Mouse (Mus musculus): Measurements from ENCODE around the gene Syt5. TPM values are rescaled to one million over a fixed set of nuclear protein-coding genes. Genes with fewer than 3 reads are reported as not detected.
"Not testable (repeated sequence)": the region's sequence is repeated elsewhere in the genome, so short reads cannot be mapped to it uniquely, and the experiment has no call there.

The Syt5 gene
- polyA plus RNA-seq, 1 experiment from 2014 or later, result 6.8 TPM

- H3K27ac ChIP-seq (ENCODE audit: low read length); H3K9me3 ChIP-seq (ENCODE audit: control insufficient read depth, low read length); H3K36me3 ChIP-seq (ENCODE audit: control insufficient read depth, insufficient read depth, low read length); H3K4me2 ChIP-seq (ENCODE audit: low read depth, low read length); H3K9ac ChIP-seq (ENCODE audit: low read depth, low read length); H3K27me3 ChIP-seq (replicated peaks; ENCODE audit: control insufficient read depth, insufficient read depth, low read length); H3K4me1 ChIP-seq (ENCODE audit: control insufficient read depth, insufficient read depth, low read length); H3K4me3 ChIP-seq (ENCODE audit: low read length): not testable (repeated sequence)
- ATAC-seq, result peak; percentile 22; the same call in 1 of the 2 replicates
- WGBS, result 67% methylated on average over 15 of the region's 15 CpGs
Observed at GRCm38 (mm10) chr7:4524212-4524922, 23.0 kb downstream of the Syt5 start, which contains the start of gene Tnni3. Gene Tnni3 (minus strand): TSS chr7:4524229.

DNA sequence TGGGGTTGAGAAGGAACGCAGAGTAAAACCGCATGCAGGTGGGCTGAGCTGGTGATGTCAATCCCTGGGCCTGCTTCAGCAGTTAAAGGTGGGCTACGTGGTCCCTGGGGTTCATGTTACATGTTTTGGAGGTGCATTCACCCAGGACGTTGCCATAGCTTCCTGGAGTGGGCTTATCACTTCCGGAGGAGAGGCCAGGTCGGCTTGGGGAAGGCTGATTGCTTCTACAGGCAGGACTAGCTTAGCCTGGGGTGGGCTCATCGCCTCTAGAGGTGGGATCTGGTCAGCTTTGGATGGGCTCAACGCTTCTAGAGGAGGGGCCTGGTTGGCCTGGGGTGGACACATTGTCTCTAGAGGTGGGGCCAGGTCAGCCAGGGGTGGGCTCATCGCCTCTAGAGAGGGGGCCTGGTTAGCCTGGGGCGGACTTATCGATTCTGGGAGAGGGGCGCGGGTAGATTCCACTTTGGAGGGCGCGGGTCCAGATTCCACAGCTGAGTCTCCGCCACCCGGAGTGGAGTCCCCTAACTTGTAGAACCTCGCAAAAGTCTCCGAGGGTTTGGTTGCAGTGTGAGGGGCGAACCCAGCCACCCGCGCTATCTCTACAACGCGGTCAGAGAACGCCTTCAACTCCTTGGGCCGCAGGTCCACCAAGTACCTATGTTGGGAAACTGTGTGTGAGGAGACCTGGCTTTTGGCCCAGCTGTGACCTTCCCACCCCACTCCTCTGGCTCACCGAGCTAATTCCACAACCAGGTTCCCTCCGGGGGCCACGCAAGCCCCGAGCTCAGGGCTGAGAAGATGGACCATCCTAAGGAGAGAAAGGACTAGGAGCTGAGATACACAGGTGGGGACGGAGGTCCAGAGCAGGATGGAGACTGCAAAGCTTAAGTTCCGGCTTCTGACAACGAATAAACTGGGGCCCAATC lies 23.9 kb downstream of the Syt5 start:
- Histone ChIP-seq H3K27me3 (replicated peaks; ENCODE audit: control insufficient read depth, insufficient read depth, low read length) (peaks cover 3% of the 10 kb centered on the region; the same call in 1 of the 2 replicates), H3K9ac (ENCODE audit: low read depth, low read length) (no peak overlapping the region), H3K4me1 (ENCODE audit: control insufficient read depth, insufficient read depth, low read length) (peaks cover 6% of the 10 kb centered on the region; the same call in 1 of the 2 replicates), H3K4me2 (ENCODE audit: low read depth, low read length) (no peak overlapping the region), H3K36me3 (ENCODE audit: control insufficient read depth, insufficient read depth, low read length) (no peaks in the 10 kb centered on the region), H3K9me3 (ENCODE audit: control insufficient read depth, low read length) (no peaks in the 10 kb centered on the region), H3K27ac (ENCODE audit: low read length) (no peak overlapping the region), H3K4me3 (ENCODE audit: low read length) (no peak overlapping the region)
- 89% methylated on average over 33 of the region's 33 CpGs for WGBS
- no peak for ATAC-seq

- H3K4me2 ChIP-seq (ENCODE audit: low read depth, low read length), result no peak overlapping the region
- H3K4me1 ChIP-seq (ENCODE audit: control insufficient read depth, insufficient read depth, low read length), result peaks cover 6% of the 10 kb centered on the region; the same call in 1 of the 2 replicates
- no peaks in the 10 kb centered on the region for H3K36me3 ChIP-seq (ENCODE audit: control insufficient read depth, insufficient read depth, low read length)
- H3K27ac ChIP-seq (ENCODE audit: low read length), result no peak overlapping the region
- peaks cover 3% of the 10 kb centered on the region; the same call in 1 of the 2 replicates for H3K27me3 ChIP-seq (replicated peaks; ENCODE audit: control insufficient read depth, insufficient read depth, low read length)
- no peak for ATAC-seq
- no peak overlapping the region for H3K4me3 ChIP-seq (ENCODE audit: low read length)
- no peak overlapping the region for H3K9ac ChIP-seq (ENCODE audit: low read depth, low read length)
- WGBS, result 75% methylated on average over 6 of the region's 6 CpGs
- no peaks in the 10 kb centered on the region for H3K9me3 ChIP-seq (ENCODE audit: control insufficient read depth, low read length)
Observed at GRCm38 (mm10) chr7:4522292-4522691, 25.0 kb downstream of the Syt5 start.

DNA sequence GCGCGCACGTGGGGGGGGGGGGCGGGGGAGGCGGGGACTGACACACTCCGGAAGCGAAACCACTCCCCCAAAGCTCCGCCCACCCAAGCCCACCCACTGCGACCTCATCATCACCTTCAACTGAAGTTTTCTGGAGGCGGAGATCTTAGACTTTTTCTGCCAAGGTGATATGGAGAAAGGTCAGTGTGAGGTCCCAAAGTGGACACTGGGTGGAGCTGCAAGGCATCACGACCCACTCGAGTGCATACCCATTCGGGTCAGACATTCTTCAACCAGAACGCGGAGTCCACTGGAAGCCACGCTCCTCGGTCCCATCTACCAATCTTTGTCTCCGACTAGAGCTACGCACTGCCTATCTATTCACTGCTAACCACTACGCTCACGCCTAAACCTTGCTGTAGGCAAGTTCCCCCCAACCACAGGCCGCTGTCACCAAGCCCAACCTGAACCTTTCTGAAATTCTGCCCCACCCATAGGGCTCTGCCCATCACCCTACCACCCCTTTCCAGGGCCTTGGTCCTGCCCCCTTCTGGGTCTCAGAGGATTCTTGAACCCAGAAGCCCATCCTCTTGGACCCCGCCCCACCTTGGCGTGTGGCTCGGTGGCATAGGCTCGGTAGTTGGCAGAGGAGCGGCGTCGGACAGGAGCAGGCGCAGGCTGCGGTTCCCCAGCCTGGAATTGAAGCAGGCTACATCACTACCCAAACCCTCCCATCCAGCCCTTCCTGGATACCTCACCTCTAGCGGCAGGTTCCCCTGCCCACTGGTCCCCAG lies 25.9 kb downstream of the Syt5 start:
- no peak overlapping the region for H3K27ac ChIP-seq (ENCODE audit: low read length)
- H3K36me3 ChIP-seq (ENCODE audit: control insufficient read depth, insufficient read depth, low read length), result no peaks in the 10 kb centered on the region
- H3K9me3 ChIP-seq (ENCODE audit: control insufficient read depth, low read length), result no peaks in the 10 kb centered on the region
- H3K4me1 ChIP-seq (ENCODE audit: control insufficient read depth, insufficient read depth, low read length), result peaks cover 6% of the 10 kb centered on the region; the same call in 1 of the 2 replicates
- ATAC-seq, result no peak
- WGBS, result 32% methylated on average over 31 of the region's 32 CpGs
- peak overlapping the region; percentile 34 for H3K4me3 ChIP-seq (ENCODE audit: low read length)
- H3K9ac ChIP-seq (ENCODE audit: low read depth, low read length), result peak overlapping the region; percentile 17; the same call in 1 of the 2 replicates
- H3K27me3 ChIP-seq (replicated peaks; ENCODE audit: control insufficient read depth, insufficient read depth, low read length), result peaks cover 3% of the 10 kb centered on the region; the same call in 1 of the 2 replicates
- peak overlapping the region; percentile 50 for H3K4me2 ChIP-seq (ENCODE audit: low read depth, low read length)

DNA sequence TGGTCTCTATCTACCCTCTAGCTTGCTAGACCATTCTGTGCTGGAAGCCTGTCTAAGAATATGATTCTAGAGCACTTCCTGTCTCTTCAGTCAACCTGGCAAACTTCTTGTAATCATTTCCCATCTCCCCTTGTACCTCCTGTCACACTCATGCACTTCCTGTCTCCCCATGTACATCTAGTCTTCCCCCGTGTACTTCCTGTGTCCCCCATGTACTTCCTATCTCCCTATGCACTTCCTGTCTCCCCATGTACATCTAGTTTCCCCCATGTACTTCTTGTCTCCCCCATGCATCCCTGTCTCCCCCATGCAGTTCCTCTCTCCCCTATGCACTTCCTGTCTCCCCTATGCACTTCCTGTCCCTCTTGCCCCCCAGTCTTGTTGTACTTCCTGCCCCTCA lies 28.9 kb downstream of the Syt5 start:
- no peaks in the 10 kb centered on the region for H3K36me3 ChIP-seq (ENCODE audit: control insufficient read depth, insufficient read depth, low read length)
- no peaks in the 10 kb centered on the region for H3K9me3 ChIP-seq (ENCODE audit: control insufficient read depth, low read length)
- H3K4me1 ChIP-seq (ENCODE audit: control insufficient read depth, insufficient read depth, low read length), result peaks cover 9% of the 10 kb centered on the region
- WGBS, result 64% methylated on average over 1 of the region's 1 CpGs
- no peak for ATAC-seq
- H3K27ac ChIP-seq (ENCODE audit: low read length), result no peak overlapping the region
- no peak overlapping the region for H3K4me2 ChIP-seq (ENCODE audit: low read depth, low read length)
- H3K27me3 ChIP-seq (replicated peaks; ENCODE audit: control insufficient read depth, insufficient read depth, low read length), result peaks cover 3% of the 10 kb centered on the region; the same call in 1 of the 2 replicates
- no peak overlapping the region for H3K4me3 ChIP-seq (ENCODE audit: low read length)
- no peak overlapping the region for H3K9ac ChIP-seq (ENCODE audit: low read depth, low read length)

DNA sequence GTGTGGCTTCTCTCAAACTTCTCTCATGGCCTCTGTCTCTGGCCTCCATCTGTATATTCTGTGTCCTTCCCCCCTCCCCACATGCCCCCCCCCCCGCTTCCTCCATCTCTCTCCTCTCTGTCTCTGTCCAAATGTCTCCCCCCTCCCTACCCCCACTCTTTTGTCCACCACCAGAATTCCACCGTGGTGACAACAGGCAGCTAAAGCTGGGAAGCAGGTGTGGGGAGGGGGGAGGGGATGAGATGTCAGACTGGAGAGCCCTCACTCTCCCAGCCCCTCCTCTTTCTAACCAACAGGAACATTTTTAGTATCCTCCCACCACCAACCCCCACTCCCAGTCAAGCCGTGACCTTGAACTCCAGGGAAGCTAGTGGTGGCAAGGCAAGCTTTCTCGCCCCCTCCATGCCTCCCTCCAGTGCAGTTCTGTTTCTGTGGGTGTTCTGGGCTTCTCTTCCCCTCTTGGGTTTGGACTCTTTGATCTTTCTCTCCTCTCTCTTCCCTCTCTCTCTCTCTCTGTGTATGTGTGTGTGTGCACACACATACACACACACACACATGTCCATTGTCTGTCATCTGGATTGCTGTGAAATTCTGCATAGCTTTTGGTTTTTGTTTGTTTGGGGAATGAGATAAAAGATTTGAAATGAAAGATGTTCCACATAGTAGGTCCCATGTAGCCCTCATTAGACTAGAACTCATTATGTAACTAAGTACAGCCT lies 30.9 kb downstream of the Syt5 start, which contains the start of gene Tnnt1:
Gene Tnnt1 (minus strand): TSS at position 51 of the 719 bp plus-strand sequence.
- Histone ChIP-seq H3K27me3 (replicated peaks; ENCODE audit: control insufficient read depth, insufficient read depth, low read length) (peaks cover 3% of the 10 kb centered on the region; the same call in 1 of the 2 replicates), H3K9me3 (ENCODE audit: control insufficient read depth, low read length) (no peaks in the 10 kb centered on the region), H3K4me1 (ENCODE audit: control insufficient read depth, insufficient read depth, low read length) (peaks cover 9% of the 10 kb centered on the region), H3K4me3 (ENCODE audit: low read length) (no peak within 1 kb of the TSS), H3K4me2 (ENCODE audit: low read depth, low read length) (no peak within 1 kb of the TSS), H3K36me3 (ENCODE audit: control insufficient read depth, insufficient read depth, low read length) (no peaks in the 10 kb centered on the region), H3K9ac (ENCODE audit: low read depth, low read length) (no peak within 1 kb of the TSS), H3K27ac (ENCODE audit: low read length) (no peak within 1 kb of the TSS)
- 23% methylated on average over 4 of the region's 4 CpGs for WGBS
- no peak for ATAC-seq

GRCm38 (mm10) chr7:4515853-4516252 lies 31.5 kb downstream of the Syt5 start:
- no peak overlapping the region for H3K4me2 ChIP-seq (ENCODE audit: low read depth, low read length)
- no peaks in the 10 kb centered on the region for H3K36me3 ChIP-seq (ENCODE audit: control insufficient read depth, insufficient read depth, low read length)
- no peak overlapping the region for H3K9ac ChIP-seq (ENCODE audit: low read depth, low read length)
- no peak overlapping the region for H3K27ac ChIP-seq (ENCODE audit: low read length)
- 55% methylated on average over 6 of the region's 6 CpGs for WGBS
- ATAC-seq, result no peak
- H3K4me3 ChIP-seq (ENCODE audit: low read length), result no peak overlapping the region
- H3K9me3 ChIP-seq (ENCODE audit: control insufficient read depth, low read length), result no peaks in the 10 kb centered on the region
- peaks cover 4% of the 10 kb centered on the region; the same call in 1 of the 2 replicates for H3K4me1 ChIP-seq (ENCODE audit: control insufficient read depth, insufficient read depth, low read length)
- H3K27me3 ChIP-seq (replicated peaks; ENCODE audit: control insufficient read depth, insufficient read depth, low read length), result peaks cover 3% of the 10 kb centered on the region; the same call in 1 of the 2 replicates

DNA sequence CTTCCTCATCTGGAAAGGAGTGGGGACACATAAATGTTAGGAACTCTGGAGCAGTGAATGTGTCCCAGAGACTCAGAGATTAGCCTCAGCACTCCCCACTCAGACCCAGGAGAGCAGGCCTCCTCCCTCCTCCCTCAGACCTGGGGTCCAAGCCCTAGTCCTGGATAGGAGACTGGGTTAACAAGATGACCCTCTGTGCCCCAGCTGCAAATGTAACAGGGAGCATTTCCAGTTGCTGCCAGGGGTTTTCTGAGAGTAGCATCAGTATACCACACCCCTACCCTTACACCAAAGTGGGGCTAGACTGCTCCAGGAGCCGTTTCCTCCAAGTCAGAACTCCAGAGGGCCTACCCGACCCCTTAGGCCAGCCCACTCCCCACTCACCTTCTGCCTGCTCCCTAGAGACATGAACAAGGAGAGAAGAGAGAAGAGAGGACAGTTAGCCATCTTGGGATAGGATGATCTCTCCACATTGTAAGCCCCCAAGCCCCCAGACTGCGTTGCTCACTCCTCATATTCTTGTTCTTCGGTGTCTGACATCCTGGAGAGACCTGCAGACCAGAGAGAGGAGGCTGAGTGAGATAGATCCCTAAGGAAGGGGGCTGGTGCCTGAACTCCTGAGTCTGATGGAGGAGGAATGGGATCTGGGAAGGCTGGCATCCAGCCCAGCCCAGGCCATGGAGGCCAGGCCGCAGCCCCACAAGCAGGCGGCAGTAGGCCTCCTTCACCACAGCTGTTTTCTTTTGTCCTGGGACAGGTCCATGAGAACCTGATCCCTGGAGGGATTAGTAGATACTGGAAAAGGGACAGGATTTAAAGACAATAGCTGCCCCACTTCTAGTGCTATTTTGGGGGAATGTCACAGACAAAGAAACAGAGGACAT lies 33.3 kb downstream of the Syt5 start:
- no peaks in the 10 kb centered on the region for H3K9me3 ChIP-seq (ENCODE audit: control insufficient read depth, low read length)
- peak overlapping the region; percentile 61; the same call in 1 of the 2 replicates for H3K27ac ChIP-seq (ENCODE audit: low read length)
- no peak overlapping the region for H3K4me2 ChIP-seq (ENCODE audit: low read depth, low read length)
- H3K9ac ChIP-seq (ENCODE audit: low read depth, low read length), result 0 out of 2 replicates have a peak overlapping the region, but pooled peaks have one; percentile 2
- WGBS, result 45% methylated on average over 6 of the region's 6 CpGs
- no peak overlapping the region for H3K4me3 ChIP-seq (ENCODE audit: low read length)
- peak; percentile 4; the same call in 1 of the 2 replicates for ATAC-seq
- H3K4me1 ChIP-seq (ENCODE audit: control insufficient read depth, insufficient read depth, low read length), result peaks cover 7% of the 10 kb centered on the region; the same call in 1 of the 2 replicates
- no peaks in the 10 kb centered on the region for H3K27me3 ChIP-seq (replicated peaks; ENCODE audit: control insufficient read depth, insufficient read depth, low read length)
- no peaks in the 10 kb centered on the region for H3K36me3 ChIP-seq (ENCODE audit: control insufficient read depth, insufficient read depth, low read length)

All from intestine, embryonic 16.5 days (tissue).